Mouse (Mus musculus) embryonic fibroblast, embryonic 13.5 days (primary cell): ENCODE results near the gene Crebl2. TPM values are rescaled to one million over a fixed set of nuclear protein-coding genes. Genes with fewer than 3 reads are reported as not detected.
A peak's percentile ranks its signal among the peaks of the same experiment; 100 is the strongest.

ENCODE experiments used
- H3K27ac ChIP-seq: 2 replicates; pipeline ENCODE4 v1.5.1; 2012; ENCODE audit warnings: low read length, control low read depth, inconsistent platforms; ENCODE audit not compliant: insufficient read depth
- H3K4me1 ChIP-seq: 2 replicates; pipeline ENCODE4 v1.6.1; 2011; ENCODE audit warnings: low read length; ENCODE audit not compliant: control insufficient read depth, insufficient read depth
- H3K4me3 ChIP-seq: 2 replicates; pipeline ENCODE4 v1.5.1; 2011; ENCODE audit warnings: mild to moderate bottlenecking, control low read depth, low read length; ENCODE audit not compliant: insufficient read depth
- CTCF ChIP-seq: IDR thresholded peaks from 2 replicates; pipeline ENCODE4 v1.5.1; 2011; ENCODE audit warnings: mild to moderate bottlenecking, control low read depth, low read length, moderate library complexity, borderline replicate concordance; ENCODE audit not compliant: insufficient read depth
- POLR2A ChIP-seq: IDR thresholded peaks from 2 replicates; pipeline ENCODE4 v1.6.1; 2011; ENCODE audit warnings: low read depth, mild to moderate bottlenecking, control low read depth, low read length, moderate library complexity
- polyA plus RNA-seq: library from polyadenylated mRNA; stranded (reverse); fragments of >200 nt; gene quantifications from 2 replicates; pipeline ENCODE4 v1.2.4, GENCODE M21; 2011; ENCODE audit warnings: low read depth; ENCODE audit not compliant: missing spikeins, insufficient read length

Crebl2 gene
- polyA plus RNA-seq, 1 experiment = 4.9 TPM

DNA sequence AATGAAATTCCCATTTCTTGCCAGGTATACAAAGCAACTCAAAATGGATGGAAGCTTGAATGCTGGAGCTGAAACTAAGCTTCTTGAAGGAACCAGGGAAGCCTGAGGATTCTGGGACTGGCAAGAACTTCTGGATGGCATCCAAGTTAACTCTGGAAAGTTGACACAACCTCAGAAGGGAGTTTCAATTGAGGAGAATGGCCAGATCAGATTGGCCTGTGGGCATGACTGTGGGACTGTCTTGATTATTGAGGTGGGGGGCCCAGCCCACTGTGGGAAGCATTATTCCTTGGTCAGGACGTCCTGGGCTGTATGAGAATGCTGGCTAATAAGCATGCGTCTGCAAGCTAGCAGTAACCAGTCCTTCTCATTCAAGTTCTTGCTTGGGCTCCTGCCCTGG is 50.1 kb downstream of the Crebl2 start:
- Histone ChIP-seq H3K4me3 (no peak overlapping the region), H3K27ac (no peak overlapping the region), H3K4me1 (no peaks in the 10 kb centered on the region)
- TF ChIP-seq CTCF = no peak
- no peak for TF ChIP-seq POLR2A

DNA sequence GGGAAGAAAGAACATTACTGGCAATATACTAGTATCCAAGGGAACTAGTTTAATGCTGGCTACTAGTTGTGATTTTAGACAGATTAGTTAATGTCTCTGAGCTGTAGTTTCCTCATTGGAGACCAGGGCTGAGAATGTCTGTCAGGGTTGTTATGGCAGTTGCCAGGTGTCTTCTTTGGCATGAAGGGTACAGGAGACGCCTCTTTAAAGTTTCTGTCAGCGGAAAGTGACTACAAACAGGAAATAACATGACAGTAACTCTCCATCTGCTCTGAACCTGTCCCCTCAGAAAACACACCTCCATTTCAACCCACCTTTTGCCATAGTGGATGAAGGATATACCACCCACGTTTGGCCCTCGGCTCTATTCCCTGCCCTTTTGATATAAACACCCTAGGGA is 53.7 kb downstream of the Crebl2 start:
- no peak overlapping the region for H3K4me3 ChIP-seq
- H3K4me1 ChIP-seq = no peaks in the 10 kb centered on the region
- TF ChIP-seq CTCF (no peak), POLR2A (no peak)
- H3K27ac ChIP-seq = no peak overlapping the region

DNA sequence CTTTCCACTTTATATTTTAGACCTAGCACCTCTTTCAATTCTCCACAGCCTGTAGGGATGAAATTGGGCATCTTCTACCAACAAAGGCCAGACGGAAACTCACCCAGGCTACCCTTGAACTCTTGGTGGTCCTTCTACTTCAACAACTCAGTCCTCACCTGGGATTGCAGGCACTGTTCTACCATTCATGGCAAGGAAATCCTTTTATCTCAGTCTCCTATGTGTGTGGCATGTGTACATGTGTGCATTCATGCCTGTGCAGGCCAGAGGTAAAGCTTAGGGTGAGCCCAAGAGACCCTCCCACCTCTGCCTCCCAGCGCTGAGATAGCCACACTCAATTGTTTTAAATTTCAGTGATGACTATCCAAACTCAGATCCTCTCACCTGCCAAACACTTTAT is 55.6 kb downstream of the Crebl2 start:
- H3K4me1 ChIP-seq = no peaks in the 10 kb centered on the region
- no peak overlapping the region for H3K4me3 ChIP-seq
- no peak for TF ChIP-seq CTCF
- no peak for TF ChIP-seq POLR2A
- H3K27ac ChIP-seq = no peak overlapping the region

DNA sequence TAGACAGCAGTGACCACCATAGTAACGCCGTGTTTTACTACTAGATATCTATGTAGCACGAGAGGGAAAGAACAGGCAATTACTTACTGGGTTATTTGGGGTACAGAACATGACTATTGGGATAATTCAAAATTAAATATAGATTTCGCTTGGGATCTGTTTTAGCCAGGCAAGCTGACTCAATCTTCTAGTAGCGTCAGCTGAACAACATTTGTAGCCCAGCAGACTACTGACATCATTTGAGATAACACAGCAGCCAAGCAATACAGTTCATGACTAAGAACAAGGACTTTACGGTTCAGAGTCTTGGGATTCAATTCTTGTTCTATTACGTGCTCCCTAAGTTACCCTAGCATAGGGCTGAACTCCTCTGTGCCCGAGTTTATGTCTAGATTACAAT is 56.5 kb downstream of the Crebl2 start:
- TF ChIP-seq POLR2A (no peak), CTCF (no peak)
- no peak overlapping the region for H3K27ac ChIP-seq

DNA sequence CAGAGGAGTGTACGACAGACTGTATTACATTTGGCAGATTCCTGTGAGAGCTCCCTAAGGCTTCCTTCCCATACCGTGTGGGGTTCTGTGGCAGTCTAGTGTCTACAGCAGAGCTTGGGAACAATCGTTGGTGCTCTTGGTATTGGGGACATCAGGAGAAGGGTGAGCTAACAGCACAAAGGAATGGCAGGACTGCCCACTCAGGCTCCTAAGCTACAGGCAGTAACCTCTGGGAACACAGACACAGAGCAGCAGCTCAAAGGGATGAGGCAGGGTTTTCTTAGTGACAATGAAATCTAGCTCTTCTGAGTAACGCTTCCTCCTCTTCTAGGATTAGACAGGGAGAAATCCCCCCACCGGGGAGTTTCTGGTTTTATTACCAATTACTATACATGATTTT is 57.1 kb downstream of the Crebl2 start:
- H3K4me1 ChIP-seq = no peaks in the 10 kb centered on the region
- H3K27ac ChIP-seq = no peak overlapping the region
- H3K4me3 ChIP-seq = no peak overlapping the region
- TF ChIP-seq CTCF (no peak), POLR2A (no peak)

More for the DNA sequence above, 56.5 kb downstream of the Crebl2 start:
- H3K4me1 ChIP-seq = no peaks in the 10 kb centered on the region
- H3K4me3 ChIP-seq = no peak overlapping the region

DNA sequence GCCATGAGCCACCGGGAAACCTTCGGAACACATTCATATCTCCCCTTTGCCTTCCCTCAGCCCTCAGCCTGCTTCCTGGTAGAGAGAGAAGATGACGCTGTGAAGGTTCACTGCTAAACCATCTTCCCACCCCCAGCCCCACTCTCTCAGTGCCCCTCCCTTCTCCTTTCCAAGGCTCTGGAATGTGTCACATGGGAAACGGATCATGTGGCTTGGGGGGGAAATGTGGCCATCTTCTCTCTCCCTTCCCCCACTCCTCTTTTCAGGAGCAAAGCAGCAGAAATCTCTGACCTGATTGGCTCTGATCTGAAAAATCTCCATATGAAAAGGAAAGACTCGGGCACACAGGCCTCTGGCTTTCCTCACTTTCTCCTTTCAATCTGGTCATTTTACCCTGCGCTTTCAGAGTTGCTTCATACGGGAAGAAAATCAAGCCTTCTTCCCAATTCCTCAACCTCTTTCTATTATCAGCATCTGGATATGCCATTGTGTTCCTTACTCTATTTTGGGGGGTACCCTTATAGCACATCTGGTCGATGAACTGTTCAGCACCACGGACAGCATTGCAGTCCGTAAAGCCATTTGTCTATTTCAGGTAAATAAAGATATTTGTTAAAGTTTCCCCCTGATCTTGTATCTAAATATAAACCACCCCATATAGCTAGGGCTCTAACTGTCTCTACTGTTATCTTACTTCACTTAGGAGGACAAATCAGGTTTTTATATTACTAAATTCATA is 57.9 kb downstream of the Crebl2 start:
- Histone ChIP-seq H3K27ac (no peak overlapping the region), H3K4me1 (no peaks in the 10 kb centered on the region), H3K4me3 (no peak overlapping the region)
- TF ChIP-seq POLR2A (no peak), CTCF (no peak)

DNA sequence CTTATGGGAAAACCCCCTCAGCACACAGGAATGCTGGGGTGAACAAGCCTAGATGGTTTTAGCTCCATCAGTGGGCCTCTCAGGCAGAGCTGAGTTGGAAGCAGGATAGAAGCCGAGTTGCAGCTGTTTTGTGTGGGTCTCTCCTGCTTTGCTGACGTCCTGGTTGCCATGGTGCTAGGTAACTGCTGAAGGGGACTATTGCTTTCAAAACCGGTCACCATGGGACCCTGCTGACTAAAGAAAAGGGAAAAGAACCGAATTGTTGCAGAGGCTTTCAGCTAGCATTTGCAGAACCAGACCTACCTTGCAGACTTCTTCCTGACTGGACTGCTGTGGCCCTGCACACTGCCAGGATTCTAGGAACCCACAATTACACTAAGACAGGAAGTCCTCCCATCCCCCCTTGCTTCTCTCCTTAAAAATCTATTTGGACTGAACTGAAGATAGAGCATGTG is 58.6 kb downstream of the Crebl2 start:
- H3K27ac ChIP-seq = no peak overlapping the region
- no peak overlapping the region for H3K4me3 ChIP-seq
- no peaks in the 10 kb centered on the region for H3K4me1 ChIP-seq
- TF ChIP-seq POLR2A = no peak
- no peak for TF ChIP-seq CTCF

DNA sequence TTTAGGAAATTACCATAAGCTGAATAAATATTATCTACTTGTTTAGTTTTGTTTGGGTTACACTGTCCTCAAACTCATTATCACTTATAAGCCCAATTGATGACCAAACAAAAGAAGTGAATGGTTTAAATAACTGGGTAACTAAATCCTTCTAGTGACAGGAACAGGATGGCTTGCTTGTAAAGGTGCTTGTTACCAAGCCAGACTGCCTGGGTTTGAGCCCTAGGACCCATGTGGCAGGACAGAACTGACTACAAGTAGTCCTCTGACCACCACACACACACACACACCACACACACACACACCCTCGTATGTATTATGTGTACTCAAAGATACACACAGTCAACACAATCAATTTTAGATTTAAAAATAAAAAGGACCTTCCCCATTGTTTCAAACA is 59.8 kb downstream of the Crebl2 start:
- TF ChIP-seq POLR2A (no peak), CTCF (no peak)
- H3K27ac ChIP-seq = no peak overlapping the region
- H3K4me1 ChIP-seq = no peaks in the 10 kb centered on the region
- no peak overlapping the region for H3K4me3 ChIP-seq

DNA sequence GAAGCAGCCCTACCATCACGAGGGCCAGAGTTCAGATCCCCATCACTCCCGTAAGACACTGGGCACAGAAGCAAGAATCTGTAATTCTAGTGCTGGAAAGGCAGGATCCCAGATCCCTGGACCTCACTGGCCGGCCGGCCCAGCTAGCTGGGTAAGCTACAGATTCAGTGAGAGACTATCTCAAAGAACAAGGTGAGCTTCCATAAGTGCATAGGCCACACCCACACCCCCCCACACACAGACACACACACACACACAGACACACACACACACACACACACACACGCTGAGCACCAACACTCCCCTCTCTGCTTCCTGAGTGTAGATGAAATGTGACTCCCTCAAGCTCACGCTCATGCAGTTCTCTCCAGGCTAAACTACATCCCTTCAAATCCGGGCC is 60.5 kb downstream of the Crebl2 start:
- Histone ChIP-seq H3K27ac (no peak overlapping the region), H3K4me3 (no peak overlapping the region), H3K4me1 (no peaks in the 10 kb centered on the region)
- TF ChIP-seq POLR2A (no peak), CTCF (no peak)

DNA sequence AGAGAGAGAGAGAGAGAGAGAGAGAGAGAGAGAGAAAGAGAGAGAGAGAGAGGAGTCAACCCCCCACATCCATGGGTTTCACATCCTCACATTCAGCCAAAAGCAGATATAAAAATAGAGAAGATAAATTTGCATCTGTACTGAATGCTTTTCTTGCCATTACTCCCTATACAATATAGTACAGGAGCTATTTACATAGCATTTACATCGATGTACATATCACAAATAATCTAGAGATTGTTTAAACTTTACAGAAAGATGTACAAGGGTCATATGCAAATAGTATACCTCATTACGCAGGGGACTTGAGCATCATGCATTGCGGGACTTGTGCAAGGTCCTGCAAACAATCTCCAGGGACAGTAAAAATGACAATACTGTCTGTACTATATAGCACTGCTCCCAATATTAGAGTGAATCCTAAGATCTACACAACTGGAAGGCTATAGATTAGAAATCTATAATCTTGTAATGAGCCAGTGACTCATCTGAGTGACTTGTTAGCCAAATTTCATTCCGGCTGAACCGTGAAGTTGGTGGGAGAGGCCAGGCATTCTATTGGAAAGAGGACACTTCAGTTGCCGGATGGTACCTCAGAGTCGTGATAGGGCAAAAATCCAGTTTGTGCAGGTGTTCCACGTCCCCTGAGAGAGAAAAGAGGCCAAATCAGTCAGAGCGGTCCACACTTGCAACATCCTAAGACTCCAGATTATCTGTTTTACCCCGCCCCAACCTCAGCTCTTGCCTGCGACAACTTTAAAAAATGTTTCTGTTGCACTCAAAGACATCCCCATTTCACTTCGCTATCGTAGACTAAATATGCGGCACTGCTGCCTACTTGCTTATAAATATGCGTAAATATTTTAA is 66.8 kb downstream of the Crebl2 start:
- peak overlapping the region; percentile 50 for H3K4me3 ChIP-seq
- peaks cover 2% of the 10 kb centered on the region; the same call in 1 of the 2 replicates for H3K4me1 ChIP-seq

More for the DNA sequence above, 66.8 kb downstream of the Crebl2 start:
- H3K27ac ChIP-seq = peak overlapping the region; percentile 12; the same call in 1 of the 2 replicates
- TF ChIP-seq POLR2A = 0 out of 2 replicates have a peak, but pooled peaks have one; percentile 11
- TF ChIP-seq CTCF = no peak
